Mouse (Mus musculus): ENCODE data around the gene Thsd7b.

The Thsd7b gene

DNA sequence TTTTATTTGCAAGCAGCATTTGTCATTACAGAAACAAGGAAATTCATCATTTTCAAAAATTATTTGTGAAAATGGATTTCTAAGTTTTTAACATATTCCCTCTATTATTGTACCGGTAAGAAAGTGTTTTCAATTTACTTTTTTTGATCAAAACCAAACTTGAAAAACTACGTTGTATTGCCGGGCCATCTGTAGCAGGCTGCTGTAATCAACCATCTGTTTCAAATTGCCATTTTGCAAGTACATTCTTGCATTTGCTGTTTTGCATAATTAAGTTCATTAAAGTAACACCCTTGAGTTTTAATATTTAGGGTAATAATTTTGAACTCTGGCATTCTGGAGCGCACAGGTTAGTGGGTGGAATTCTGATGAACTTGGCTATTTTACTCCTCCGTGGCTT lies 246.6 kb downstream of the Thsd7b start:
- DNase-seq (ENCODE audit: extremely low spot score, low spot score) = no peak

DNA sequence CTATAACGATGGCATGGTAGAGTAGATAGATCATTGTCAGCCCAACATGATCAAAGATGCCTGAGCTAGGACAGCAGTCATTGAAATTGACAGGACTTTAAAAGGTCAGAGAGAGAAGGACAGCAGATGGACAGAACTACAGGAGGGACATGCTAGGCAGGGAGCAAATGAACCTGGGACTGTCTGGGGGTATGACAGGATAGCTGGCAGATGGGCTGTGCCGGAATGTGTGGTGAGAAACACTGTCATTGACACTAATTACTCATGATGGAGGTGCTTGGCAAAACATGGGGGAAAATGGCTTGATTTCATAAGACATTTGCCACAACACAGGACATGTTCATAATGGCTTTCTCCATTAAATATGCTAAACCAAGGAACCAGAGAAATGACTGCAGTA lies 253.9 kb downstream of the Thsd7b start:
- no peak for DNase-seq (ENCODE audit: extremely low spot score, low spot score)

DNA sequence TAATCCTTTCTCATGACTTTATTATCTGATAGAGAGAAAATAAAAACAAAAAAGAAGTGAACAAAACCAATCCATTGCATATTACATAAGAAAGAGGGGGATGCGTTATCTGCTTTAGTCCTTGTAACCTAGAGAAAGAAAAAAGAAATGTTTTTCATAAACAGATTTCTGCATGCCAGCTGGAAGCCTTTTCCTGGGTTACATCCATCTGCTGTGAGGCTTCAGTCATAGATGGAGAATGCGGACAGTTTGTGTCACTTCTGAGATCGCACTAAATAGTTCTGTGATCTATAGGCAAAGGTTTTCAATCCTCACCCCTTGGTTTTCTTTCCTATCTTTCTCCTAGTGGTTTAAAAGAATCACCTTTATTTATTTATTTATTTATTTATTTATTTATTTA lies 259.1 kb downstream of the Thsd7b start:
- no peak for DNase-seq (ENCODE audit: extremely low spot score, low spot score)

DNA sequence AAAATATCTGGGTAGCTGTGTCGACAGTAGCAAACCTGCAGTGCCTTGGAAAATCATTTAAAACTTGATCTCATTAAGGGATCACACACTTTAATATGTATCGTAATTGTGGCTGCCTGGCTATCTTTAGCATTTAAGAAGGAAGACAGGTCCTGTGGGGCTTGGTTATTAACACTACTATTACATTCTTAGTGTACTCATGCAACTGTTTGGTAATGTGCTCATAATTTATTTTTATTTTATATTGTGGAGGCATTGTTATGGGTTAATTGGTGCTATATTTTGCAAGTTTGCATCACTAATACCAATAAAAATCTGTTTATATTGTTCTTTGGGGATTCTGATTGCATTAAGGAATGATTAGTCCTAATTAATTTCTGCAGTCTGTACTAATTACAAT lies 265.4 kb downstream of the Thsd7b start:
- no peak for DNase-seq (ENCODE audit: extremely low spot score, low spot score)

DNA sequence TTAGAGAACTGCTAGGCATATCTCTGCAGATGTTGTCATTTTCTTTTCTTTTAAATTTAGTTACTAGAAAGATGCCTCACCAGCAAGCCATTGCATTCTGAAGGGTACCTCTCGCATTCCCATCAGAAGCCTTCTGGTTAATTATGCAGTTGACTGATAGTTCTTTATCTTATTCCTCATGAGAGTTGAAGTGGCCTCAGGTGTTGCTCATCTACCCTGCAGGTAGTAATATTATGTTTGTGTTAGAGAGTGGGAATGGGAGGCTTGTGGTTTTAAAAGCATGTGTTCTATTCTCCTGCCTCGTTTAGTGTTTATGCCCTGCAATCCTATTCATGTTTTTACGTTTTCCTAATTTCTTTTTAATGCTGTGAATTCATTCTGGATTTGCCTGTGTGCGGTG lies 265.9 kb downstream of the Thsd7b start:
- no peak for DNase-seq (ENCODE audit: extremely low spot score, low spot score)

DNA sequence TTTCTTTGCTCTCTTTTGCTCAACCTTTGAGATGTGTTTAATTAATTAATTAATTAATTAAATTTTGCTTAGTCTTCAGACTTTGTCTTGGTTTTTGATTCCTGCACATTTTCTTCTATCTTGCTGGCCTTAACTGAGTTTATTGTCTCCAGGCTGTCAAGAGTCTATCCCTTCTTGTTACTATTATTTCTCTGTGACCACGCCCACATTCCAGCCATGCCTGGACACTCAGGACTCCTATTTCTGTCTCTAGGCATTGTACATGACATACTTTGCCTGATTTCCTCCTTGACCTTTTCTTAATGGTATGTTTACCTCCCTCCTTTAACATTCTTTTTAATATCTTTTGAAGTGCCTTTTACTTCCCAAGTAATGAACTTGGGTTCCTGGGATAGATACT lies 267.6 kb downstream of the Thsd7b start:
- no peak for DNase-seq (ENCODE audit: extremely low spot score, low spot score)

DNA sequence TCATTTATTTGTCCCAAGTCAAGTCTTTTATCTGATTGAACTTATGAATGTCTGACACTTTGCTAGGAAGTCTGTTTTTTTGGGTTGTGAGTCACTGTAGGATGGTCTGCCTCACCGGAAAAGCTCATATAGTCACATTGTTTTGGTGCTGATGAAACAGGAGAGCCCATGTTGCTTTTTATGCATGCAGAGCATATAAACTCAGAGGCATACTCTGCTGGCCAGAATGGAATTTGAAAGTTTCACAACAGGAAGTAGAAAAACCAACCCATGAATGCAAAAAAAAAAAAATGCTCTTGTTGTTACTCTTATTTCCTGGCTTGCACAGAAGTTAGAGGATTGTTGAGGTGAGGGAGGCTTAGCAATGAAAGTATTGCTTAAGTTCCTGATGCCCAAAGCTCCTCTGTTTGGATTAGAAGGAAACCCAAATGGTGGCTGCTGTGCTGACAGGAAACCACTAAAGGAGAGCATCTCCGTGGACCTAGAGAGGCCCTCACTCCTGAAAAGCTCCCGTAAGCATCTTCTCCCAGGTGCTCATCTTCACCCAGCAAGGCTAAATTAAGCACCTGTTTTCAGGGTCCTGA lies 269.6 kb downstream of the Thsd7b start:
- DNase-seq (ENCODE audit: extremely low spot score, low spot score) = no peak

DNA sequence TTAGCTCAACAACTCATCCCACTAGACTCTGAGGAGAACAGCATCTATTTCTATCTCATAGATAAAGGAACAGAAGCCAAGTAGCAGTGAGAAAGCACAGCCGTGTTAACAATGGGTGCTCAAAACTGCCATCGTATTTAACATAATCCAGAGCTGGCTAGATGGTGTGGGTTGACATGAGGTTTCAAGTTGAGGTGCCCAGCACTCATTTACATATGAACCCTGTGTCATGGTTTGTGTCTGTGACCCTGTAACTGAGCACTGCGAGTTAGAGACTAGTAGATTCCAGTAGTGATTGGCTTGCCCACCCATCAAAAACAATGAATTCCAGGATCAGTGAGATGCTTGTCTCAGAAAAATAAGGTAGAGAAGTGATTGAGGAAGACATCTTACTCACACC lies 270.1 kb downstream of the Thsd7b start:
- no peak for DNase-seq (ENCODE audit: extremely low spot score, low spot score)

DNA sequence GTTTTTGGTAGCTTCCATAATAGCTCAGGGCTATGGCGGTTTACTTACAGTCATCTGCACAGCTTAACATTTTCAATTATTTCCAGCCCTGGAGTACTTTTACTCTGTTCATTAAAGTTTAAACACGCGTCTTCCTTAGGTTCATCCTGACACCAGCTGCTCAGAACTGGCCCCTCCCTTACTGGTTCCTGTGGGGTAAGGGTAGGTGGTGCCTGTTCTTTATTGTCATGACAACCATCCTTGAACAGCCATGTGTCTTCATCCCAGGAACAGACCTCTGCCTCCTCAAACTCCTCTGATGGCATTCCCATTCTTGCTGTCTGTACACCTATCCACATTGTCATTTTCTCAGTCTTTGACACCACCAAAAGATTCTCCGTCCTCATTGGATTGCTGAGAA lies 285.0 kb downstream of the Thsd7b start:
- no peak for DNase-seq (ENCODE audit: extremely low spot score, low spot score)

DNA sequence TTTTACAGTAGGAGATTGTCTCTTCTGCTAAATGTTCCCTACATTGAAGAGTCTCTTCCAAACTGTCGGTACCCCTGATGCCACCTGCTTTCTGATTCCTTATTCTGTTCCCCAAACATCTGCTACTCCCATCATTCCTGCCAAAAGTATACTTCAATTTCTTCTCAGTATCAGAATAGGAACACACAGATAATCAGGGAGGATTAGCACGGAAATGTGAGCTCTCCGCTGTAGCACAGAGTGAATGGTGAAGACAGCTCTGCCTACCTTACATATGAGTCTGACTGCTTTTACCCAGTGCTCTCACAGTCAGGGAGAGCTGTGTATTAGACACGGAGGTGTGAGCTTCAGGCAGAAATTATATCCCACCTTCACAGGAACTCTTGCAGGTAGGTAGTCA lies 286.0 kb downstream of the Thsd7b start:
- DNase-seq (ENCODE audit: extremely low spot score, low spot score) = no peak

DNA sequence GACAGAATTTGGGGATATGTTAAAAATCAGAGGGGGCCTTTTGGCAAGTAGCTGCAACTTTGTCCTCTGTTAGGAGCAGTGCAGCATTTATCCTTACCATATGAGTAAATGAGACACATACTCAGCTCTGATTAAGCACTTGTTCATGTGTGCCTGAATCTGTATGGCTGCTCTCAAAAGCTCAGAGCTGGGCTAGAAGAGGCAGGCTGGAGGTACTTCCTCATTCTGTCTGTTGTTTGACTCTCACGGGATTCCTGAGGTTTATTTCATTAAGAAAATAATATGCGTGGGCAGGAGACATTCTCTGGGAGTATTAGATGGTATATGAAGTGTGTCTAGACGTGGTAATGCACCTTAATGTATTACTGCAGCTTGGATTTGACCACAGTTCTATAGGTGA lies 286.7 kb downstream of the Thsd7b start:
- DNase-seq (ENCODE audit: extremely low spot score, low spot score) = no peak

DNA sequence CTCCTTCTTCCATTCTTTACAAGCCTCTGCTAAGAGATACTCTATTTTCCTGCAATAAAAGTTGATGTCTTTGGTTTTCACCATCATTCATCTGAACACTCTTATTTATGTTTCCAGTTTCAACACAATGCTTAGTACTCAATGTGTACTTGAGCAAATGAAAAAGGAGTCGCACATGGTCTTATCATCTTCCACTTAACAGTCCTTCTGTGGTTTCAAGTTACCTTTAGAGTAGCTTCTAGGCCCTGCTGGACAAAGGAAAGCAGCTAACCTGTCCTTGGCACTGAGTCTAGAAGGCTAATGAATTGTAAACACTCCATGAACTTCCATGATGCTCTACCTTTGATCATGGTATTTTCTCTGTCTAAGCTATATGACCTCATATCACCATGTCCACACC lies 289.6 kb downstream of the Thsd7b start:
- DNase-seq (ENCODE audit: extremely low spot score, low spot score) = no peak

DNA sequence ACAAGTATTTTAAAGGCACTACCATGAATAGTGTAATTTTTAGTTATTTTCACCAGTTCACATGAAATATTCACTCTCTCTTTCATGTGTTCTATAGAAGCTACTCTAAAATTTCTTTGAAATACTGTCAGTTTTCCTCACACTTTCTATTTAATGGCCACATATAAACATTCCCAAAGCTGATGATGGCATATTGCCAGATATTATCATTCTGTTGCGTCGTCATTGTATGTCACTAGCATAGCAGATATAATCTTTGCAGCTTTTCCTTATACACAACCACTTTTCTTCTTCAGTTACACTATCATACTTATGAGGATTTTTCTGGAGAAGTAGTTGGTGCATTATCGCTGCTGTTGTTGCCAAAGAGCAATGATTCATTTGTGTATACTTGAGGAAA lies 297.4 kb downstream of the Thsd7b start:
- no peak for DNase-seq (ENCODE audit: extremely low spot score, low spot score)

DNA sequence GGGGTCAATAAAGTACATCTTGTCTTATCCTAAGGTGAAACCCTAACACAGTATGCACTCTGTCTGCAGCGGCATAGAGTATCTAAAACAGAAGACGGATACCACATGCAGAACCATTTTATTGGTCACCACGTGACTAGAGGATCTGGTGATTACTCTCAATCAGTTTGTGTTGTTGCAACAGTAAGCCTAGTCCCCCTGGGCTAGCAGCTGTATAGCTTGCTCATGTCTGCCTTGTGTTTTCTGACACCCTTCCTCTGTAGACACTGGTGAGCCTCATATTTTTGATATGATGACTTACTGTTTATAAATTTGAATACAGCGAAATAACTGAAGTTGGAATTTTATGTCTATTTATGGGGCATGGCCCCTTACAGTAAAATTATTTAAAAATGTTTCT lies 306.9 kb downstream of the Thsd7b start:
- no peak for DNase-seq (ENCODE audit: extremely low spot score, low spot score)

DNA sequence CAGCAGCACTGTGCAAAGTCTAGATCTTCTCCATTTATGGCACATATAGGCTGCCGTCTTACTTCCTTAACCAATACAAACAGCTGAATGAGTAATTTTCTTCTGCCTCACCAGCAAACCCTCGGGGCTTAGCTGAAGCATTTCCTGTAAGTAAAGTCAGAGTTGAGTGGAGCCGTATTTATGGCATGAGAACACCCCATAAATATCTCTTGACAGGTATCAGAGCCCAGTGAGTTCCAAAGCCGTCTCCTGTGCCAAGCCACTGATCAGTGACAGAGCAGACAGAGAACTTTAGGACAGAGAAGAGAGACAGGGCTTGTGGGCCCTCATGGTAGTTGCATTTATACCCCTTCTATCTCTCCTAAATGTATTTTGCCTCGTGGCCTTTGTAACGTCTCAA lies 313.5 kb downstream of the Thsd7b start:
- no peak for DNase-seq (ENCODE audit: extremely low spot score, low spot score)

DNA sequence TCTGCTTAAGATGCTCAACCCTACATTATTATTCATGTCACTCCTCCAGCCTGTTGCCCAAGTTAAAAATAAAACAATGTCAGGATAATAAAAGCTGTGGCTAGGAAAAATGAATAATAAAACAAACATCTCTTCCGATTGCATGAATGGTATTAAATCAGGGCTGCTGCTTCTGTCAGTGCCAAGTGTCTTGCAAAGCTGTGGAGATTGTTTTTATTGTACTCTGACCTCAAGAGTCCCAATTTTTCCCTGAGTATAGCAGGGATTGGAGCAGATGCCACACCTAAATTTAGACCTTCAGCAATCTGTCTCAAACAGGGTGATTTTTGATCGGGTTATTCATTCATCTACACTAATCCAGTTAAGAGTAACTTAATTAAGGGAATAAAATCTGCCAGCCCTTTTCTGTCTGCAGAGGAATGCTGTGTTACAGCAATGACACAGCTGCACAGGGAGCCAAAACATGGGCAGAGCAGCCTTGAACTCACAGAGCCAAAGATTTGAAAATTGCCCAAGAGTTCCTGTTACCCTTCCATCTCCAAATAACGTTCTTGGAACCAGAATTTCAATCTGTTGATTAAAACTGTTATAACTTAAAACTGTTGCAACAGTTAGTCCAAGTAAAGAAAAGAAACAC lies 316.4 kb downstream of the Thsd7b start:
- DNase-seq (ENCODE audit: extremely low spot score, low spot score) = no peak

DNA sequence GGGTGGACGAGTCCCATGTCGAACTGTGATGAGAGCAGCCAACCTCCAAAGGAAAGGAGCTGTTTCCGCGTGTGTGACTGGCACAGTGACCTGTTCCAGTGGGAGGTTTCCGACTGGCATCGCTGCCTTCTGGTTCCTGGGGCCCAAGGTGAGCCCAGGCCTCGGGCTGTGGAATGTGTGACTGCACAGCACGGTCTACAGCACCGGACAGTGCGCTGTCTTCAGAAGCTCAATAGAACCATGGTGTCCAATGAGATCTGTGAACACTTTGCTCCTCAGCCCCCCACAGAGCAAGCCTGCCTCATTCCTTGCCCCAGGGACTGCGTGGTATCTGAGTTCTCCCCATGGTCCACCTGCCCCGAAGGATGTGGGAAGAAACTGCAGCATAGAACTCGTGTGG lies 322.3 kb downstream of the Thsd7b start:
- DNase-seq (ENCODE audit: extremely low spot score, low spot score) = no peak

DNA sequence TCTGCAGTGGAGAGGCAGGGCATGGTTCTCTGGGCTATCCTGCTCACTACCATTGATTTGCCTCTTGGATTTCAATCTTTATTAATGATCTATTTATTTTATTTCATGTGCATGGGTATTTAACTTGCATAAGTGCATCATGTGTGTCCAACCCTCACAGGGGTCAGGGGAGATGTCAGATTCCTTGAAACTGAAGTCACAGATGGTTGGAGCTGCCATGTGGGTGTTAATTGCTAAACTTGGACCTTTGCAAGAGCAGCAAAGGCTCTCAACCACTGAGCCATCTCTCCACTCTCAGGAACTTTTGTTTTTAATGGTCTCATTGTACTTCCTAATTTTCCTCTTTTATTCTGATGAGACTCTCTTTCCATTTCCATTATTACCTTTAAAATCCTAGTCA lies 327.8 kb downstream of the Thsd7b start:
- no peak for DNase-seq (ENCODE audit: extremely low spot score, low spot score)

DNA sequence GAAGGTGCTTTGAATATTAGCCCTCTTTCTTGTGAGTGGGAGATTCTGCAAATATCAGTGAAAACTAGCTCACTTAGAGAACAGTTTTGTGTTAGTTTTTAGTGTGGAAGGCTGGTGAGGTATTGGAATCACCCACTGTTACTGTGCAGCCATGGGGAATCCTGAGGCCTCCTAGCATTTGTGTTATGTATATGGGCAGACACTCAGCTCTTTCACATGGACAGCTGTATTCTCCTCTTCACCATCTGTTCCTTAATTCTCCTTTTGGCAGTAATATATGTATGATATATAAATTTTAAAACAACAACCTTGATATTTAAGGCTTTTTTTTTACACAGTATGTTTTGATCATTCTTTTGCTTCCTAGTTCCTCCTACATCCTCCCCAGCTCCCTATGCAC lies 329.2 kb downstream of the Thsd7b start:
- DNase-seq (ENCODE audit: extremely low spot score, low spot score) = no peak

DNA sequence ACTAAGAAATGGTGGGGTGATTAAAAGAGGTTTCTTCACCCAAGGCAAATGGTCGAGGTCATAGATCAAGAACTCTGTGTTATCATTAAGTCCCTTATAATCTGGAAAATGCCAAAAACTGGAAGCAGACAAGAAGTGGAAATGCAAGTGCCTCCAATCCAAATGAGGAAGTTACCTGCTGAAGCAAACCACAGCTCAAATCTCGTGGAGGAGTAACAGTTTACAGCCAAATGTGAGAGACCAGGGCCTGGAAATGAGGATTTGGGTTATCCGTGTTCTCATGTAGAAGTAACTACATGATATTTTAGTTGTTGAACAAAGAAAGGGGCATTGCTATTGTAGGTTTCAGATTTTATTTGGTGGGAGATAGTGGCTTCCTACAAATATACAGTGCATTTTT lies 335.3 kb downstream of the Thsd7b start:
- DNase-seq (ENCODE audit: extremely low spot score, low spot score) = no peak

DNA sequence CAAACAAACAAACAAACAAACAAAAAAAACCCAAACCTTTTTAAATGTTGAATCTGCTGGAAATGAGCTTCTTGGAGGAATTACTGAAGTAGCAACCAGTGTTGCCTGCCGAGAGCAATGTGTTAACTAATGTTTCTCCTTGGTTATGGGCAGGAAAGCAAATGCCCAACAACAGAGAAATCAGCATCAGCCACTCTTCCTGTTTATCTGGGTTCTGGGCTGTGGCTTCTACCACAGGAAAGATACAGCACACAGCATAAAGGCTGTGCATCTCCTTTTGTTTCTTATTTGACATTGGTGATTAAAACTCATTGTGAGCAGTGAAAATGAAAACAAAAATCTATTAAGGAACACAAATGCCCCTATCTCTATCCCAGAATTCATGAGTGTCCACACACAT lies 343.0 kb downstream of the Thsd7b start:
- DNase-seq (ENCODE audit: extremely low spot score, low spot score) = no peak

DNA sequence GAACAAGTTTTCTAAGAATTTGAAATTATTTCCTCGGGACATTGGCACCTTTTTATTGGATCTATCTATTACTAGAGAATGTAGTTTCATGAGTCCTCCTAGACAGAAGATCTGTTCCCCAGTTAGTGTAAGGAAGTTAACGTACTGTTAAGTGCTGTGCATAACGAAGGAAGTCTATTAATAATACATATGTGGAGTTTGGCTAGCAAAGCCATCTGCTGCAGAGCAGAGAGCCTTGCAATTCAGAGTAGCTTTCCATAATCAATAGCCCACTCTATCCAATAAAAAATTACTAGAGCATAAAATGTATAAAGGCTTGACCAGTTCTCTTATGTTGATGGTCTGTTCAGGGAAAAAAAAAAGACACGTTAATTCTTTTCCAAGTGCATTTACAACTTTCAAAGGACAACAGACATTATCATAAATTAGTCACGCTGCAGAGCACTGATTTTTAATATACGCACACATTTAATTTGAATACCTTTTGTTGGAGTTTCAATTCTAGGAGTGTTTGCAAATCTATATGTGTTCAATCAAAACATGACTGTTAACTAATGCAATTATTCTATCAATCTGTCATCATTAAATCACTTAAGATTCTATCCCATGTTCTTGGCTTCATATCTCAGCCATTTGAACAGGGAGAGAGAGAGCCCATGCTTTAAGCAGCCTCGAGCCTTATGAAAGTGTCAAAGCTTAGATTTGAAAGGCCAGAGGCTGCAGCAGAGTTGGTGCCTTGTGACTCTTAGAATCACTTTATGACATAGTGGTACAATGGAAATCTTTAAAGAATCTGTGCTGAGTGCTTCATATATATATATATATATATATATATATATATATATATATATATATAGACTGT lies 346.6 kb downstream of the Thsd7b start:
- no peak for DNase-seq (ENCODE audit: extremely low spot score, low spot score)

DNA sequence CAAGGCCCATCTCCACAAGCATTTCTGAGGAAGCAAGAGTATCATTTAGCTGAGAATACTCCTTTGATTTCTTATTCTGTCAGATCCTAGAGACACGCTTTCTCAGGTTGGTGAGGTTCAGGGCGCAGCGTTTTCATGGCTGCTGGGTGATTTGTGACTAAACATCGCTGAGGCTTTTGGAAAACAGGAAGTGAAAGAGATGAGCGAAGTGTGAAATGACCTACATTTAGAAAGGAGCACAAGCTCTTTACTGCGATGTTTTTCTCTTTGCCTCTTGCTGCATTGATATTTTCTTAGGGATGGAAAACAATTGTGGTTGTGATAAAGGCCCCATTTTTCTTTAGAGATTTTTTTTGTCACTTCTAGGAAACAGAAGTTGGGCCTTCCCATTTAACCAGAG lies 351.4 kb downstream of the Thsd7b start:
- no peak for DNase-seq (ENCODE audit: extremely low spot score, low spot score)

Measured in neural tube, embryonic 10.5 days (tissue).